Mouse (Mus musculus) 3T3-L1 (cell line): ENCODE measurements at regions not wholly inside any gene's neighbourhood (a gene's known extent, or its start where the extent isn't known, plus 50 kb on each side); places are given as distances from the start of the nearest gene placed in this dataset.

Source experiments
- DNase-seq: peaks from one replicate; pipeline ENCODE4 v3.0.0-alpha.2; 2015; ENCODE audit warnings: low read depth, low spot score

GRCm38 (mm10) chr1:55983522-55984066 lies 577.9 kb downstream of the Plcl1 start:
- no peak for DNase-seq

GRCm38 (mm10) chr1:55997074-55997473 lies 591.4 kb downstream of the Plcl1 start:
- DNase-seq = no peak
